Mouse (Mus musculus): ENCODE results near the gene A530064D06Rik. TPM values are rescaled to one million over a fixed set of nuclear protein-coding genes. Genes with fewer than 3 reads are reported as not detected.

A530064D06Rik gene
- not detected for polyA plus RNA-seq (2014; fragmentation: Illumina TruSeq; extraction: RNeasy Lipid Tissue Mini Kit (QIAGEN cat#74804); ENCODE audit: low read depth, low replicate concordance)

GRCm38 (mm10) chr17:48167103-48167502 is at the start of gene A530064D06Rik:
A530064D06Rik (minus strand) TSS chr17:48167275.

GRCm38 (mm10) chr17:48146120-48146519 is 21.0 kb downstream of the A530064D06Rik start, which contains the start of gene 9830107B12Rik:
9830107B12Rik (minus strand) TSS chr17:48146268.

Other genes starting within 250 kb of the A530064D06Rik start
- 8.5 TPM for gene Foxp4, start 242.6 kb downstream of the A530064D06Rik start, polyA plus RNA-seq (2014; fragmentation: Illumina TruSeq; extraction: RNeasy Lipid Tissue Mini Kit (QIAGEN cat#74804); ENCODE audit: low read depth, low replicate concordance)
- not detected for gene 1700122O11Rik, start 129.0 kb downstream of the A530064D06Rik start, polyA plus RNA-seq (2014; fragmentation: Illumina TruSeq; extraction: RNeasy Lipid Tissue Mini Kit (QIAGEN cat#74804); ENCODE audit: low read depth, low replicate concordance)
- not detected for gene 1700067P10Rik, start 78.0 kb downstream of the A530064D06Rik start, polyA plus RNA-seq (2014; fragmentation: Illumina TruSeq; extraction: RNeasy Lipid Tissue Mini Kit (QIAGEN cat#74804); ENCODE audit: low read depth, low replicate concordance)
- not detected for gene 9830107B12Rik, start 21.0 kb downstream of the A530064D06Rik start, polyA plus RNA-seq (2014; fragmentation: Illumina TruSeq; extraction: RNeasy Lipid Tissue Mini Kit (QIAGEN cat#74804); ENCODE audit: low read depth, low replicate concordance)
- not detected for gene Trem1, start 65.5 kb upstream of the A530064D06Rik start, polyA plus RNA-seq (2014; fragmentation: Illumina TruSeq; extraction: RNeasy Lipid Tissue Mini Kit (QIAGEN cat#74804); ENCODE audit: low read depth, low replicate concordance)
- gene Trem3, start 80.5 kb upstream of the A530064D06Rik start, polyA plus RNA-seq (2014; fragmentation: Illumina TruSeq; extraction: RNeasy Lipid Tissue Mini Kit (QIAGEN cat#74804); ENCODE audit: low read depth, low replicate concordance) = not detected
- gene Treml4, start 97.0 kb upstream of the A530064D06Rik start, polyA plus RNA-seq (2014; fragmentation: Illumina TruSeq; extraction: RNeasy Lipid Tissue Mini Kit (QIAGEN cat#74804); ENCODE audit: low read depth, low replicate concordance) = not detected
- 0.13 TPM for gene Treml2, start 132.2 kb upstream of the A530064D06Rik start, polyA plus RNA-seq (2014; fragmentation: Illumina TruSeq; extraction: RNeasy Lipid Tissue Mini Kit (QIAGEN cat#74804); ENCODE audit: low read depth, low replicate concordance)
- gene B430306N03Rik, start 148.9 kb upstream of the A530064D06Rik start, polyA plus RNA-seq (2014; fragmentation: Illumina TruSeq; extraction: RNeasy Lipid Tissue Mini Kit (QIAGEN cat#74804); ENCODE audit: low read depth, low replicate concordance) = 0.16 TPM
- gene Trem2, start 179.1 kb upstream of the A530064D06Rik start, polyA plus RNA-seq (2014; fragmentation: Illumina TruSeq; extraction: RNeasy Lipid Tissue Mini Kit (QIAGEN cat#74804); ENCODE audit: low read depth, low replicate concordance) = 2.2 TPM
- gene Treml1, start 192.6 kb upstream of the A530064D06Rik start, polyA plus RNA-seq (2014; fragmentation: Illumina TruSeq; extraction: RNeasy Lipid Tissue Mini Kit (QIAGEN cat#74804); ENCODE audit: low read depth, low replicate concordance) = not detected
- 25.8 TPM for gene Nfya, start 242.6 kb upstream of the A530064D06Rik start, polyA plus RNA-seq (2014; fragmentation: Illumina TruSeq; extraction: RNeasy Lipid Tissue Mini Kit (QIAGEN cat#74804); ENCODE audit: low read depth, low replicate concordance)
- 41.8 TPM for gene Oard1, start 242.7 kb upstream of the A530064D06Rik start, polyA plus RNA-seq (2014; fragmentation: Illumina TruSeq; extraction: RNeasy Lipid Tissue Mini Kit (QIAGEN cat#74804); ENCODE audit: low read depth, low replicate concordance)